Mouse (Mus musculus): ENCODE results near the gene Ldlr.
A peak's percentile ranks its signal among the peaks of the same experiment; 100 is the strongest.

Gene Ldlr

GRCm38 (mm10) chr9:21754516-21755321 is 31.4 kb downstream of the Ldlr start:
- Histone ChIP-seq H3K36me3 (ENCODE audit: insufficient read depth, low read length) (peaks cover 72% of the 10 kb centered on the region), H3K9me3 (ENCODE audit: low read length) (no peaks in the 10 kb centered on the region), H3K4me1 (replicated peaks; ENCODE audit: low read depth, low read length) (peaks cover 93% of the 10 kb centered on the region), H3K27me3 (ENCODE audit: insufficient read depth, low read length) (no peaks in the 10 kb centered on the region), H3K4me3 (replicated peaks; ENCODE audit: low read length) (no peak overlapping the region)
- TF ChIP-seq CTCF (conservative IDR thresholded peaks at IDR 0.05; ENCODE audit: low read length): no peak
- TF ChIP-seq POU5F1 (IDR thresholded peaks at IDR 0.05; ENCODE audit: borderline replicate concordance, low read length): no peak
- no peak for TF ChIP-seq NANOG (IDR thresholded peaks at IDR 0.05; ENCODE audit: borderline replicate concordance, low read length)

DNA sequence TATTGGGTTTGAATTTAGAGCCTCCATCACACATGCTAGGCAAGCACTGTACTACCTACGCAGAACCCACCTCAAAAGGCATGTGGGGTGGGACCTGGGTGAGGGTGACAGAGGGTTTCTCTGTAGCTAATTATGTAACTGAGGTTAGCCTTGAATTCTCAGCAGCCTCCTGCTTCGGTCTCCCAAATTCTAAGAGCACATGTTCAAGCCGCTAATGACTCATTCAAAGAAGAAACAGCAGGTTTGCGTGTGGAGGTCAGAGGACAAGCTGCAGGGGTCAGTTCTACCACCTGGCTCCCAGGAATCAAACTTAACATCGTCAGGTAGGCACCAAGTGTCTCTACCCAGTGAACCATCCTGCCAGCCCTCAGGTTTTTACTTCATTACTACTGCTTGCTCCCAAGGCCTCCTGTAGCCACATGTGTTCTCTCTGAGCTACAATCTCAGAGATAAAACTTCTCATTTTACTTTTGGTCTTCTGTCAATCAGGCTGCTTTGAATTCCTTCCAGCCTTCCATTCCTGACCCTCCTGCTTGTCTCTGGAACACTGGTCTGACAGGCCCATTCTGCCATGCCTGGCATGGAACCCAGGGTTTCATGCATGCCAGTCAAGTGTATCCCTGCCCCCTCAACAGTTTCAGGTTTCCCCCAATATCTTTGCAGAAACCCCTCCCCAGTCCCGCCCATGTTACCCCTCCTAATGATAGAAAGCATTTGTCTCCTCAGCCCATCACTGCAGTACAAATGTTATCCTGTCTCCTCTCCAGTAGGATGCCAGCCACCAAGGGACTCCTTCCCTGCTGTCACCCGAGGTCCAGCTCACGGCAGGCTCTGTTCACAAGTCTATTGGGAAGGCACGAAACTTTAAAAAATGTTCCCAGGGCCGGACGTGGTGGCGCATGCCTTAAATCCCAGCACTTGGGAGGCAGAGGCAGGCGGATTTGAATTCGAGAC is 35.6 kb downstream of the Ldlr start:
- no peaks in the 10 kb centered on the region for H3K27me3 ChIP-seq (ENCODE audit: insufficient read depth, low read length)
- TF ChIP-seq NANOG (IDR thresholded peaks at IDR 0.05; ENCODE audit: borderline replicate concordance, low read length) (no peak), CTCF (conservative IDR thresholded peaks at IDR 0.05; ENCODE audit: low read length) (no peak), POU5F1 (IDR thresholded peaks at IDR 0.05; ENCODE audit: borderline replicate concordance, low read length) (no peak)
- H3K9me3 ChIP-seq (ENCODE audit: low read length): no peaks in the 10 kb centered on the region
- H3K4me1 ChIP-seq (replicated peaks; ENCODE audit: low read depth, low read length): peaks cover 85% of the 10 kb centered on the region
- H3K36me3 ChIP-seq (ENCODE audit: insufficient read depth, low read length): peaks cover 55% of the 10 kb centered on the region
- peak overlapping the region; percentile 98 for H3K4me3 ChIP-seq (replicated peaks; ENCODE audit: low read length)

GRCm38 (mm10) chr9:21759718-21760117 is 36.4 kb downstream of the Ldlr start:
- peaks cover 46% of the 10 kb centered on the region for H3K36me3 ChIP-seq (ENCODE audit: insufficient read depth, low read length)
- peak overlapping the region; percentile 98 for H3K4me3 ChIP-seq (replicated peaks; ENCODE audit: low read length)
- peaks cover 85% of the 10 kb centered on the region for H3K4me1 ChIP-seq (replicated peaks; ENCODE audit: low read depth, low read length)
- no peaks in the 10 kb centered on the region for H3K27me3 ChIP-seq (ENCODE audit: insufficient read depth, low read length)
- TF ChIP-seq POU5F1 (IDR thresholded peaks at IDR 0.05; ENCODE audit: borderline replicate concordance, low read length): no peak
- TF ChIP-seq NANOG (IDR thresholded peaks at IDR 0.05; ENCODE audit: borderline replicate concordance, low read length): no peak
- no peak for TF ChIP-seq CTCF (conservative IDR thresholded peaks at IDR 0.05; ENCODE audit: low read length)
- H3K9me3 ChIP-seq (ENCODE audit: low read length): no peaks in the 10 kb centered on the region

- Histone ChIP-seq H3K9me3 (ENCODE audit: low read length) (no peaks in the 10 kb centered on the region), H3K27me3 (ENCODE audit: insufficient read depth, low read length) (no peaks in the 10 kb centered on the region), H3K36me3 (ENCODE audit: insufficient read depth, low read length) (peaks cover 39% of the 10 kb centered on the region), H3K4me3 (replicated peaks; ENCODE audit: low read length) (peak within 1 kb of the TSS; percentile 98), H3K4me1 (replicated peaks; ENCODE audit: low read depth, low read length) (peaks cover 83% of the 10 kb centered on the region)
- TF ChIP-seq NANOG (IDR thresholded peaks at IDR 0.05; ENCODE audit: borderline replicate concordance, low read length) (no peak), POU5F1 (IDR thresholded peaks at IDR 0.05; ENCODE audit: borderline replicate concordance, low read length) (no peak), CTCF (conservative IDR thresholded peaks at IDR 0.05; ENCODE audit: low read length) (peak; percentile 43)
These were observed 37.1 kb downstream of the Ldlr start, which contains the start of gene Spc24 for GRCm38 (mm10) chr9:21760155-21761088. Gene Spc24, minus strand, starts transcription at chr9:21760303.

- H3K4me3 ChIP-seq (replicated peaks; ENCODE audit: low read length): no peak overlapping the region; the same call in 1 of the 2 replicates
- H3K36me3 ChIP-seq (ENCODE audit: insufficient read depth, low read length): peaks cover 32% of the 10 kb centered on the region
- H3K27me3 ChIP-seq (ENCODE audit: insufficient read depth, low read length): no peaks in the 10 kb centered on the region
- no peaks in the 10 kb centered on the region for H3K9me3 ChIP-seq (ENCODE audit: low read length)
- TF ChIP-seq CTCF (conservative IDR thresholded peaks at IDR 0.05; ENCODE audit: low read length) (no peak), NANOG (IDR thresholded peaks at IDR 0.05; ENCODE audit: borderline replicate concordance, low read length) (no peak; the same call in 1 of the 2 replicates), POU5F1 (IDR thresholded peaks at IDR 0.05; ENCODE audit: borderline replicate concordance, low read length) (no peak)
- peaks cover 83% of the 10 kb centered on the region for H3K4me1 ChIP-seq (replicated peaks; ENCODE audit: low read depth, low read length)
These were observed 38.9 kb downstream of the Ldlr start for GRCm38 (mm10) chr9:21762135-21762534.

- H3K4me1 ChIP-seq (replicated peaks; ENCODE audit: low read depth, low read length): peaks cover 81% of the 10 kb centered on the region
- TF ChIP-seq POU5F1 (IDR thresholded peaks at IDR 0.05; ENCODE audit: borderline replicate concordance, low read length): no peak
- TF ChIP-seq CTCF (conservative IDR thresholded peaks at IDR 0.05; ENCODE audit: low read length): no peak
- no peak for TF ChIP-seq NANOG (IDR thresholded peaks at IDR 0.05; ENCODE audit: borderline replicate concordance, low read length)
These were observed 41.1 kb downstream of the Ldlr start for GRCm38 (mm10) chr9:21764084-21764999.

DNA sequence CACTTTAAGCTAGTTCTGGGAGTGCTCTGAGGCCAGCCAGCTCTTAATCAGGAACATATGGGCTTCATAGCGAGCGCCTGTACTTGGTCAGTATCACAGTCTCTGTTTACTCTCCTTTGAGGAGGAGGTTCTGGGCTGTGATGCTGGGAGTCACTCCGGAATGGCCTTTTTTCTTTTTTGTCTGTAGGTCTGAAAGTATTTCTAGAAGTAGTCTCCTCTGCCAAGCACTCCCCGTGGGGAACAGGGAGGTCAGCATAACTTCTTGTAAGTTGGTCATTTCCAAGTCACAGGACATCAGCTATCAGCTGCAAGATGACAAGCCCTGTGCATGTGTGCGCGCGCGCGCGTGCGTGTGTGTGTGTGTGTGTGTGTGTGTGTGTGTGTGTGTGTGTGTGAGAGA is 44.6 kb downstream of the Ldlr start:
- TF ChIP-seq POU5F1 (IDR thresholded peaks at IDR 0.05; ENCODE audit: borderline replicate concordance, low read length) (no peak), CTCF (conservative IDR thresholded peaks at IDR 0.05; ENCODE audit: low read length) (no peak), NANOG (IDR thresholded peaks at IDR 0.05; ENCODE audit: borderline replicate concordance, low read length) (no peak)
- Histone ChIP-seq H3K4me1 (replicated peaks; ENCODE audit: low read depth, low read length) (peaks cover 89% of the 10 kb centered on the region), H3K4me3 (replicated peaks; ENCODE audit: low read length) (peak overlapping the region; percentile 41), H3K36me3 (ENCODE audit: insufficient read depth, low read length) (peaks cover 62% of the 10 kb centered on the region), H3K27me3 (ENCODE audit: insufficient read depth, low read length) (no peaks in the 10 kb centered on the region), H3K9me3 (ENCODE audit: low read length) (no peaks in the 10 kb centered on the region)

More at GRCm38 (mm10) chr9:21764084-21764999, 41.1 kb downstream of the Ldlr start:
- no peaks in the 10 kb centered on the region for H3K9me3 ChIP-seq (ENCODE audit: low read length)
- H3K4me3 ChIP-seq (replicated peaks; ENCODE audit: low read length): no peak overlapping the region
- peaks cover 27% of the 10 kb centered on the region for H3K36me3 ChIP-seq (ENCODE audit: insufficient read depth, low read length)
- no peaks in the 10 kb centered on the region for H3K27me3 ChIP-seq (ENCODE audit: insufficient read depth, low read length)

Measured in E14TG2a.4 (cell line).